Mouse (Mus musculus) T-helper 2 cell (primary cell): Measurements from ENCODE around the gene Ncstn.

ENCODE experiments used
- in situ Hi-C: fragments of 300-600 bp; cut with MboI, MseI; formaldehyde crosslinking; loops from one replicate; pipeline ENCODE4 v1.15.1; 2025; ENCODE audit warnings: high pct_unique_total_duplicates

Ncstn gene

DNA sequence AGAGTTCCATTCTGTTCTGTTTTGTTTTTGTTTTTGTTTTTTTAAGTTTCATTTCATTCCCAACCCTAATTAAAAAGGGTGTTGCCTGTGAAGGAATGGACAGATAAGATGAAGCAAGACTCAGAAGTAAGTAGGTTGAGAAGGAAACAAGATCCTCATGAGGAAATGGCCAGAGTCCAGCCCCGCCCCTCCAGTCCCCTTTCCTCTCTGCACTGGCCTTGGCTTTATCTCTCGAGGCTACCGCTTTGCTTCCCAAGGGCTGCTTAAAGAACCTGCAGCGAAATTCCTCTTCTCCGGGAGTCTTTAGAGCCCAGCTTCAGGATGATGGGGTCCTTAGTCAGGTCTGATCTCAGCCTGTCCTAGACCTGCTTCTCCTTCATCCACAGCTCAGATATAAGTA lies 4.6 kb downstream of the Ncstn start:
- in situ Hi-C loops = no loop called here

DNA sequence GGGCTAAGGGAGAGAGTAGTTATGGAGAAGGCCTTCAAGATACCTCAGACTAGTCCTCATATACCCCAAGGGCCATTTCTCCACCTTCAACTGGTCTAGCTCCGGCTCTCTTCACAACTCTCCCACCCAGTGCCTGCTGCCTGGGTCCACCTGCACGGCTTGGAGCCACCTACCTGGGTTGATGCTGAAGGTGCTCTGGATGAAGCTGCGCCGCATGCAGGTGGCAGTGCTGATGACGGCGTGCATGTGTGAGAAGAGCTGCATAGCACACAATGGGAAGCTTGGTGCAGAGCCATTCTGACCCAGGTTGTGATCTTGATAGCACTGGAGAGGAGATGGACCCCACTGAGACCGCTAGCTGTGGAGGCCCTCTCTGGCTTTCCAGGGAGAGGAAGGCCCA lies 10.0 kb downstream of the Ncstn start:
- in situ Hi-C loops = no loop called here

- in situ Hi-C loops = no loop called here
These were observed 11.0 kb downstream of the Ncstn start for GRCm38 (mm10) chr1:172071556-172071955.

DNA sequence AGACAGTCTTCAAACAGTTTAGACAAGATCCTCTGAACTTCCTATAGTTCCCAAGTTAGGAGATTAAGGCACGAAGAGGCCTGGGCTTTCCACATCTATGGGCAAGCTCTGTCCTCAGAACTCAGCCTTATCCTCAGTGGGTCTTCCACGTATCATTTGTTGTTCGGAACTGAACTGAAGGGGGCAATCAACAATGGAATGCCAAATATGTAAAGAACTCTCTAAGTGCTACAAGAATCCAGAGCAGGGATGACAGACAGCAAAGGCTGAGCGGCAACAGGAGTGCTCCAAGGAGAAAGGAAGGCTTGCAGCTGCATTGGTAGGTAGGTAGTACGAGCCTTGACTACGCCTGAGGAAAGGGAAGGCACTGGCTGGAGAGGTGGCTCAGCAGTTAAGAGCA lies 12.4 kb downstream of the Ncstn start:
- in situ Hi-C loops = no loop called here

GRCm38 (mm10) chr1:172064613-172065141 lies 17.9 kb downstream of the Ncstn start:
- in situ Hi-C loops = no loop called here

GRCm38 (mm10) chr1:172063291-172064023 lies 19.1 kb downstream of the Ncstn start:
- in situ Hi-C loops = no loop called here

- in situ Hi-C loops = no loop called here
These were observed 20.5 kb downstream of the Ncstn start for GRCm38 (mm10) chr1:172062101-172062500.

- in situ Hi-C loops = no loop called here
These were observed 21.4 kb downstream of the Ncstn start for GRCm38 (mm10) chr1:172061217-172061616.

GRCm38 (mm10) chr1:172060659-172061058 lies 21.9 kb downstream of the Ncstn start:
- in situ Hi-C loops = no loop called here

- in situ Hi-C loops = loop anchor here (10.0 kb wide), 1 partner anchor 236 kb away; the partner anchor contains the start of gene Atp1a2
These were observed 23.7 kb downstream of the Ncstn start for GRCm38 (mm10) chr1:172058874-172059273.

DNA sequence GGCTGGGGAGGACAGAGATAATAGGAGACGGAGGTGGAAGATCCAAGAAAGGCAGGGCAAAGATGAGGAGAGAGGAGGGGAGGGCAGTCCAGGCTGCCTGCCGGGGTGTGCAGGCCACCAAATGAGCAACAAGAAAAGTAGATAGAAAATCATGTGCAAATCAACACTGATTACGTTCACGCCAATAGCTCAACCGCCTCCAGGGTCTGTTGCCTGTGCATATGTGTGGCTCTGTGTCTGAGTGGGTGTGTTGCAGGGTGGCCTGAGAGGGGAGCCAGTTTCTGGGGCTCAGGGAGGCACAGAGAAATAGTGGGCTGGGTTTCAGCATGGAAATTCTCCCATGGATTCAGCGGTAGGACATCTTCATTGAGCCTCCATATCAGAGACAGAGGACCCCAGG lies 24.3 kb downstream of the Ncstn start:
- in situ Hi-C loops = loop anchor here (10.0 kb wide), 1 partner anchor 236 kb away; the partner anchor contains the start of gene Atp1a2

- in situ Hi-C loops = loop anchor here (10.0 kb wide), 1 partner anchor 237 kb away; the partner anchor contains the start of gene Atp1a2
These were observed 25.1 kb downstream of the Ncstn start, which contains the start of gene Nhlh1 for GRCm38 (mm10) chr1:172057491-172057921. Nhlh1 (minus strand) TSS chr1:172057573.

GRCm38 (mm10) chr1:172056251-172056650 lies 26.3 kb downstream of the Ncstn start:
- in situ Hi-C loops = loop anchor here (10.0 kb wide), 1 partner anchor 239 kb away; the partner anchor contains the start of gene Atp1a2

DNA sequence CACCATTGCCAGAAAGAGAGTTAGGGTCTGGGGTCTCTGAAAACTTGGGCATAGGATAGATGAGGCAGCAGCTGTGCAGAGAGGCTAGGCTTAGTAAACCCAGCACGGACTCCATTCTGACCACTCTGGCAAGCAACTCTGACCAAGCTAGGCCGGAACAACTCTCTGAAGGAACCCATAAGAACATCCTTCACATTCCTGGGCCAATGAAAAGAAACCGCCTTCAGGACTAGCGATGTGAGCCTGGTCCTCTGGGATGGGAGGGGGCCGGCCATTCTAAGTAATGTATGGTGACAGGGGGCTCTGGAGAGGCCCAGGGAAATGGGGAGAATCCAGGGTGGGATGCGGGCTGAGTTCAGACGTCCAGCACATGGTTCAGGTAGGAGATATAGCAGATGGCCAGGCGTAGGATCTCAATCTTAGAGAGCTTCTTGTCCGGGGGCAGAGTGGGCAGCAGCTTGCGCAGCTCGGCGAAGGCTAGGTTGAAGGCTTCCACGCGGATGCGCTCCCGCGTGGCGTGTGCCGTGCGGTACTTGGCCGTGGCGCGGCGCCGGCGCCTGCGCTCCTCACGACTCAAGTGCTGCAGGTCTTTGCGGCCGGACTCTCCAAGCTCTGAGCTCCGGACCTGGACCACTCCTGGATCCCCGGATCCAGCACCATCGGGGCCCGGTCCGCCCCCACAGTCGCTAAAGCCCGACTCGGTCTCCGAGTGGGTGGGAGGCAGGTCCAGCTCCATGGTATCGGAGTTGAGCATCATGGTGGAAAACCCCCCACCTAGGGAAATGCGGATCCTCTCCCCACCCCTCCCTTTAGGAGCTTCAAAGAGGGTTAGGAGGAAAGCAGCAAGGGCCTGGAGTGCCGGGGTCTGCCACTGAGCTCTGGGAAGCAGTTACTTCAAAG lies 28.8 kb downstream of the Ncstn start:
- in situ Hi-C loops = loop anchor here (10.0 kb wide), 1 partner anchor 241 kb away; the partner anchor contains the start of gene Atp1a2

GRCm38 (mm10) chr1:172052766-172053279 lies 29.8 kb downstream of the Ncstn start:
- in situ Hi-C loops = loop anchor here (10.0 kb wide), 1 partner anchor 242 kb away; the partner anchor contains the start of gene Atp1a2

DNA sequence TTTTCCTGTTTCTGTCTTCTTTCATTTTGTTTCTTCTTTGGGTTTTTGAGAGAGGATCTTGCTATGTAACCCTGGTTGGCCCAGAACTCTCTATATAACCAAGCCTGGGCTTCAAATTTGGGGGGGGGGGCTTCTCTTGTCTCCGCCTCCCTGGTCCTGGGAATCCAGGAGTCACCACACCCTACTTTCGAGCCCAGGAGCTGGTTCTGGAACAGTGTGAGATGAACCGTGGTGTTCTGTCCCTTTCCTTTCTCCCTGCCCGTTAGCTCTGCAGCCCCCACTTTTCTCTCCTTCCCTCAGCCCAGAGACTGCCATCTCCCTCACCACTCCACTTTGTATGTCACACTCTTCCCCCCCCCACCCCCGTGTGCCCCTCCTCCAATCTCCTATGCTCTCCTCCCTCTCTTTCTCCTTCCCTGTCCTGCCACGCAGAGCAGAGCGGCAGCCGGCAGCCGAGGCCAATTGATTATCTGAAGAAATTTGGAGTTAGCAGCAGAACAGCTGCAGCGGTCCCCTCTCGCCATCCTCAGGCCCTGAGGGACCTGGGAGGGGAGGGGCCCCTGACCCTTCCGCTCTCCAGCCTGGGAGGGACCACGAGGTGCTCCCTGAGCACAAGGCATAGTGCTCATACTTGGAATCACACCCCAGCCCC lies 33.3 kb downstream of the Ncstn start:
- in situ Hi-C loops = no loop called here

- in situ Hi-C loops = no loop called here
These were observed 34.3 kb downstream of the Ncstn start for GRCm38 (mm10) chr1:172048241-172048734.

GRCm38 (mm10) chr1:172046938-172047337 lies 35.7 kb downstream of the Ncstn start:
- in situ Hi-C loops = no loop called here

DNA sequence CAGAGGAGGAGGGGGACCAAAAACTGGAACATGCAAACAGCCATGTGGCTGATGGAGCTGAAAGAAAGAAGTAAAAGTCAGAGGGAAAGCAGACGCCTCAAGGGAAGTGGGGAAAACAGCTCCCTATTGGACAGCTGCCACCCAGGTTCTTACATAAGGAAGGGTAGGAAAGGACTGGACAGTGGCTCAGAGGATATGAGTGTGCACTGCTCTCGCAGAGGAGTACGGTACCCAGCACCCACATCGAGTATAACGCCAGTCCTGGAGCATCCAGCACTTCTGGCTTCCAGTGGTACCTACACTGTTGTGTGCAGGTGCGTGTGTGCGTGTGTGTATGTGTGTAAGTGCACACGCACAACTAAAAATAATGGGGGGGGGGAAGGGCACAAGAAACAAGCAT lies 36.2 kb downstream of the Ncstn start:
- in situ Hi-C loops = no loop called here

DNA sequence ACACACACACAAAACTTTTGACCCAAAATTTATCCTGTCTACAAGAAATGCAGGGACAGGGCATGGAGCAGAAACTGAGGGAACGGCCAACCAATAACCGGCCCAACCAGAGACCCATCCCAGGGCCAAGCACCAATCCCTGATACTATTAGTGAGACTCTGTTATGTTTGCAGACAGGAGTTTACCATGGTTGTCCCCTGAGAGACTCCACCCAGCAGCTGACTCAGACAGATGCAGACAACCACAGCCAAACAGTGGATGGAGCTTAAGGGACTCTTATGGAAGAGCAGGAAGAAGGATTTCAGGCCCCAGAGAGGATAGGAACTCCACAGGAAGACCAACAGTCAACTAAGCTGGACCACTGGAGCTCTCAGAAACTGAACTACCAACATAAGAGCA lies 52.7 kb downstream of the Ncstn start:
- in situ Hi-C loops = no loop called here
